In the genomic region with DNA sequence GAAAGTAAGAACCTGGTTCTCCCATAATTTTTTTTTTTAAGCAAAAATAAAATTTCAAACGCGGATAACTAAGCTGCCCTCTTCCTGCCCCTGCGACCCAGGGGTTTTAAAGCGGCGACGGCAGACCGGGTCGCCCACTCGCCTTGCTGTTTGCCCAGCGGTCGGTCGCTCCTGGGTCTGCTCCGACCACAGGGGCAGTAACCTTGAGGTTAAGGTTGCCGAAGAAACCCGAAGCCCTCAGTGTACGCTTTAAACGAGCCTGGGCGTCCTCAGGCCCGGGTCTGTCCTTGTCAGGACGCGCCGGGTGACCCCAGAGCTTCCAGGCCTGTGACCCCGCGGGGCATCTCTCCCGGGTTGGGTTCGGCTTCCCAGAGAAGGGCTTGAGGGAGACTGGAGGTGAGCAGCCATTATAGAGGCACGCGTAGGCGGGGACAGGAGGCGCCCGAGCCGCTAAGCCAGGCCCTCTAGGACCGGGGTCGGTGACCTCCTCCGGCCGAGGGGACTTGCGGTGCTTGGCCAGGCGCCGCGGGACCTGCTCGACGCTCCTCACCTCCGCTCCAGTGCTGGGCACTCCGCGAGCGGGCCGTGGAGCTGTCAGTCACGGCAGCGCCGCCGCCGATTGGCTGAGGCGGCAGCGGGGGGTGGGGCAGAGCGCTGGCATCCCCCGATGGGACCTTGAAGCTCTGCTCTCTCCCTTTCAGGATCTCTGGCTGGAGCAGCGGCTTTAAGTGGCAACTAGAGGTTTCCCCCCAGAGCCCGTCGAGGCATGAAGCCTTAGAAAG, we compare ENCODE assay signal across 8 mouse cellular contexts.
A peak's percentile ranks its signal among the peaks of the same experiment; 100 is the strongest.
DNase-seq lines count a peak whose midpoint lies in the region; ATAC-seq and TF ChIP-seq lines count a peak whose summit lies in the region.

No protein-coding gene starts in this region.

- no peaks in the 10 kb centered on the region for H3K27me3 ChIP-seq in embryonic facial prominence, embryonic 12.5 days
- H3K27me3 ChIP-seq in kidney, adult 2 months (replicated peaks; ENCODE audit: control insufficient read depth, insufficient read depth, low read length) = no peaks in the 10 kb centered on the region
- no peaks in the 10 kb centered on the region for H3K27me3 ChIP-seq in limb, embryonic 12.5 days
- no peaks in the 10 kb centered on the region; the same call in 1 of the 2 replicates for H3K27me3 ChIP-seq in midbrain, embryonic 14.5 days (ENCODE audit: control insufficient read depth, insufficient read depth, low read length)

- H3K4me3 ChIP-seq in embryonic facial prominence, embryonic 12.5 days = peak overlapping the region; percentile 61
- H3K4me3 ChIP-seq in kidney, adult 2 months (ENCODE audit: insufficient read depth, low read depth, low read length) = peak overlapping the region; percentile 66
- H3K4me3 ChIP-seq in limb, embryonic 12.5 days (replicated peaks) = peak overlapping the region; percentile 63
- peak overlapping the region; percentile 51 for H3K4me3 ChIP-seq in midbrain, embryonic 14.5 days (replicated peaks; ENCODE audit: low read depth, low read length)

- peak overlapping the region; percentile 99 for H3K4me2 ChIP-seq in embryonic facial prominence, embryonic 12.5 days (replicated peaks)
- H3K4me2 ChIP-seq in limb, embryonic 12.5 days = peak overlapping the region; percentile 97
- peak overlapping the region; percentile 86 for H3K4me2 ChIP-seq in midbrain, embryonic 14.5 days (ENCODE audit: low read length)

- peak overlapping the region; percentile 68 for H3K9ac ChIP-seq in embryonic facial prominence, embryonic 12.5 days
- peak overlapping the region; percentile 72 for H3K9ac ChIP-seq in limb, embryonic 12.5 days (replicated peaks)
- peak overlapping the region; percentile 59 for H3K9ac ChIP-seq in midbrain, embryonic 14.5 days (replicated peaks; ENCODE audit: low read length)

- TF ChIP-seq POLR2A in kidney, adult 2 months (IDR thresholded peaks at IDR 0.05; ENCODE audit: low read depth, low read length) = no peak

- DNase-seq in 3T3-L1 (ENCODE audit: low read depth, low spot score) = peak; percentile 59
- peak; percentile 96 to 97 for DNase-seq in adrenal gland, postnatal 36 days
- DNase-seq in heart, adult 18-20 months = peak; percentile 95 to 96
- DNase-seq in kidney, adult 2 months = peak; percentile 97
- peak; percentile 95 for DNase-seq in midbrain, embryonic 14.5 days
- peak; percentile 91 for DNase-seq in spleen, adult 12 weeks (ENCODE audit: low spot score)

- H3K36me3 ChIP-seq in embryonic facial prominence, embryonic 12.5 days = no peaks in the 10 kb centered on the region
- no peaks in the 10 kb centered on the region for H3K36me3 ChIP-seq in kidney, adult 2 months (ENCODE audit: control insufficient read depth, insufficient read depth, low read length)
- no peaks in the 10 kb centered on the region for H3K36me3 ChIP-seq in limb, embryonic 12.5 days
- no peaks in the 10 kb centered on the region for H3K36me3 ChIP-seq in midbrain, embryonic 14.5 days (ENCODE audit: control insufficient read depth, insufficient read depth, low read length)

- no peaks in the 10 kb centered on the region for H3K9me3 ChIP-seq in embryonic facial prominence, embryonic 12.5 days
- H3K9me3 ChIP-seq in limb, embryonic 12.5 days = no peaks in the 10 kb centered on the region
- H3K9me3 ChIP-seq in midbrain, embryonic 14.5 days (ENCODE audit: control insufficient read depth, low read length) = no peaks in the 10 kb centered on the region

- ATAC-seq in embryonic facial prominence, embryonic 12.5 days (ENCODE audit: insufficient number of reproducible peaks, insufficient read depth, low FRiP score, low TSS enrichment) = peak; percentile 89
- ATAC-seq in limb, embryonic 12.5 days (ENCODE audit: insufficient number of reproducible peaks, insufficient read depth, low FRiP score, low TSS enrichment, low read depth) = peak; percentile 83
- peak; percentile 95 for ATAC-seq in midbrain, embryonic 14.5 days (ENCODE audit: low FRiP score, low TSS enrichment)

- peaks cover 39% of the 10 kb centered on the region for H3K4me1 ChIP-seq in embryonic facial prominence, embryonic 12.5 days
- peaks cover 40% of the 10 kb centered on the region for H3K4me1 ChIP-seq in kidney, adult 2 months (ENCODE audit: control insufficient read depth, insufficient read depth, low read length)
- H3K4me1 ChIP-seq in limb, embryonic 12.5 days (replicated peaks) = peaks cover 60% of the 10 kb centered on the region
- H3K4me1 ChIP-seq in midbrain, embryonic 14.5 days (ENCODE audit: control insufficient read depth, insufficient read depth, low read length) = peaks cover 21% of the 10 kb centered on the region; the same call in 1 of the 2 replicates

- peak overlapping the region; percentile 82; the same call in 1 of the 2 replicates for H3K27ac ChIP-seq in embryonic facial prominence, embryonic 12.5 days
- peak overlapping the region; percentile 99 for H3K27ac ChIP-seq in kidney, adult 2 months (ENCODE audit: insufficient read depth, low read depth, low read length)
- H3K27ac ChIP-seq in limb, embryonic 12.5 days = peak overlapping the region; percentile 79
- no peak overlapping the region for H3K27ac ChIP-seq in midbrain, embryonic 14.5 days (replicated peaks; ENCODE audit: low read depth, low read length)

- no peak for TF ChIP-seq CTCF in kidney, adult 2 months (conservative IDR thresholded peaks at IDR 0.05; ENCODE audit: insufficient read depth, insufficient read length, low read depth, low read length)

- under 1% methylated on average over 58 of the region's 59 CpGs for WGBS in embryonic facial prominence, embryonic 12.5 days
- 1% methylated on average over 59 of the region's 59 CpGs for WGBS in kidney, adult 2 months
- WGBS in limb, embryonic 12.5 days = 1% methylated on average over 59 of the region's 59 CpGs
- WGBS in midbrain, embryonic 14.5 days = under 1% methylated on average over 59 of the region's 59 CpGs
